Mouse (Mus musculus) cerebellum, postnatal 25 days (tissue): ENCODE data around the gene Slc13a2.

Experiments
- DNase-seq, 2 experiments: peaks; one replicate each; pipeline ENCODE4 v3.0.0; 2021; ENCODE audit warnings: mixed read lengths in 2 of 2

Slc13a2 gene

GRCm38 (mm10) chr11:78348474-78348873, 73.5 kb downstream of the Slc13a2 start:
- DNase-seq: no peak

GRCm38 (mm10) chr11:78347908-78348307, 74.1 kb downstream of the Slc13a2 start:
- DNase-seq: no peak
